Mouse (Mus musculus): ENCODE results near the gene Olfr834.

Gene Olfr834

GRCm38 (mm10) chr9:18987690-18988089 is at the start of gene Olfr834:
Gene Olfr834 (plus strand): TSS chr9:18987990.
- CTCF ChIA-PET, result no interaction called here

DNA sequence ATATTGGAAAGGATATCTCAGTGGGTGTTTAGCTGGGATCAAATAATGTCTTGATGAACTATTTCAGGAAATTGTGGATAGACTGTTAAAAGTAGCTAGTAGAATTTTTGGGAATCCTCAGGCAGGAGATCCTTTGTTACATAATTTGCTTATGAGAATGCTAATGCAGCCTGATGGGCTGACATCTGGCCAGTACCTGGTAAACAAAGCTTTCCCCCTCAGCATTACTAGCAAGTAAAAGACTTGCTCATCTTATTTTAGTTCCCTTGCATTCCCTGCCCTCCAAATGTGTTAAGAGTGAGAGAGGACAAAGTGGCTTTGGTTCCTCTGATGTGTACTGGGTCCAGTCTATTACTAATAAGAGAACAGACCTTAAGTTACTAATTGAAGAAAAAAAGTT is 25.8 kb upstream of the Olfr834 start:
- CTCF ChIA-PET, result no interaction called here

GRCm38 (mm10) chr9:19032435-19032834 is 44.6 kb downstream of the Olfr834 start, which contains the start of gene Olfr835:
Gene Olfr835 (plus strand): TSS chr9:19032735.
- CTCF ChIA-PET, result no interaction called here
